Mouse (Mus musculus): ENCODE results near the gene Tmem220.

Tmem220 gene

GRCm38 (mm10) chr11:67062726-67063125 lies 37.8 kb downstream of the Tmem220 start:
- no peak for DNase-seq

DNA sequence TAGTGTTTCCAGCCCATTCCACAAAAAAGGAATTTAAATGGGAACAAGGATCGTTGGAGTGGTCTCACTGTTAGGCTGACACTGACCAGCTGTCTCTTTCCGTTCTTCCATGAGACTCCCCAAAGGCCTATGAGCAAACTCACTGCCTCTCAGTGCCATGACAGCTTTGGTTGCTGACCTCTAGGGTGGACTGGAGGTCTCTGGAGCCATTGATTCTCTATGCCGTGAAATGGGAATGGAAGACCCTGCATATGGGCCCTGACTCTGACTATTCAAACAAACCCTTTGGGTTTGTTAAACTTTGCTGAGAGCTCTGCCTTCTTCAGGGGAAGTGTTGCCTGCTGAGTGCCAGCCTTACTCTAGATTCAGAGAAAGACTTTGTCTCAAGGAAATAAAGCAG lies 42.8 kb downstream of the Tmem220 start:
- DNase-seq, result no peak

- no peak for DNase-seq
Measured at GRCm38 (mm10) chr11:67072615-67073130, 47.7 kb downstream of the Tmem220 start.

DNA sequence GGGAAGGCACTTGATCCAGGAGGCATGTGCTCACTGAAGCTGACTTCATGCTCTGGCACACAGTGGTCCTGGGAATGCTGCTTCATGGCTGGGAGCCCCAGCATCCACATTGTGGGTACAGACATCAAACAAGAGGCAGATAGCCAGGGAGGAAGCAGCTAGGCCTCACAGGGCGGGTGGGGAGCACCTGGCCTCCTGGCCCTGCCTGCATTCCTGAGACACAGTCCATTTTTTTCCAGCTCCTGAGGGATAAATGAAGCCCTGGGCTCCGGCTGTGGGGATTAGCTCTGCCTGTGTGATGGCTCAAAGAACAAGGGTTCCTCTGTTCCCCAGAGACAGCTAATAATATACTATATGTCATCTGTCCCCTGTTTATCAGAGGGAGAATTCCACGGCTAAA lies 50.1 kb downstream of the Tmem220 start:
- DNase-seq, result no peak

GRCm38 (mm10) chr11:67076781-67077180 lies 51.8 kb downstream of the Tmem220 start:
- DNase-seq, result no peak

GRCm38 (mm10) chr11:67077435-67077834 lies 52.5 kb downstream of the Tmem220 start:
- DNase-seq, result no peak

GRCm38 (mm10) chr11:67078000-67078399 lies 53.0 kb downstream of the Tmem220 start, which contains the start of gene Myh3:
Myh3 (plus strand) TSS chr11:67078300.
- no peak for DNase-seq

- no peak for DNase-seq
Measured at GRCm38 (mm10) chr11:67078888-67079287, 53.9 kb downstream of the Tmem220 start.

GRCm38 (mm10) chr11:67079740-67080139 lies 54.8 kb downstream of the Tmem220 start:
- no peak for DNase-seq

- peak; percentile 47 to 80 for DNase-seq
Measured at GRCm38 (mm10) chr11:67080168-67080567, 55.2 kb downstream of the Tmem220 start.

DNA sequence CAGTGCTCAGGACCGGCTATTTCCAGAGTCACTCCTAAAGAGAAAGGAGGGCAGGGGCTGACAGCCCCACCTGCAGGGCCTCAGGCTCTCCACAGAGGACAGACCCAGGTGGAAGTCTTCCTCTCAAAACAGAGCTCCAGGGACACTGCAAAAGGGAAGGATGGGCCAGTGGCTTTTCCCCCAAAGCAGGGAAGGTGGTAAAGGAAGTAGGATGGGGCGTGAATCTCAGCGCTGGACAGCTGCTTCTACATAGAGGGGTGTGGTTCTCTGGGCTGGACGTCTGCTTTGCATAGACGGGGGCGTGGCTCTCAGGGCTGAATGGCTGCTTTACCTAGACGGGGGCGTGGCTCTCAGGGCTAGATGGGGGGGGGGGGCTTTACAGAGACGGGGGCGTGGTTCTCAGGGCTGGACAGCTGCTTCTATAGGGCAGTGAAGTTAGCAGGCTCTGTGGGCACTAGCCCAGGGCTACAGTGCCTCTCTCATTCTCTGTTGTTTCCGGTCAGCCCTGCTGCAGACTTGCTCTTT lies 56.2 kb downstream of the Tmem220 start:
- peak; percentile 64 to 69 for DNase-seq

DNA sequence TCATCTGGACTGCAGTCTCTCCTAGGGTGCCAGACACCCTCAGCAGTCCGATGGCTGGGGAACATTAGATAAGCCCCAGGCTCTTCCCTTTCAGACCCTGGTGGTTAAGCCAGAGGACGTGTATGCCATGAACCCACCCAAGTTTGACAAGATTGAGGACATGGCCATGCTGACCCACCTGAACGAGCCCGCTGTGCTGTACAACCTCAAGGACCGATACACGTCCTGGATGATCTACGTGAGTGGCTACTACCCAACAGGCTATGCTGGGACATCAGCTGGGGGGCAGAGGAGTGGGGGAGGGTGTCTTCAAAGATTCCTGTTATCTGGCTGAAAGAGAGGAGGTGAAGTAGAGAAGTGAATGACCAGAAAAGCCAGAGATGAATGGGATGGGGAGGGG lies 57.2 kb downstream of the Tmem220 start:
- DNase-seq, result no peak

DNA sequence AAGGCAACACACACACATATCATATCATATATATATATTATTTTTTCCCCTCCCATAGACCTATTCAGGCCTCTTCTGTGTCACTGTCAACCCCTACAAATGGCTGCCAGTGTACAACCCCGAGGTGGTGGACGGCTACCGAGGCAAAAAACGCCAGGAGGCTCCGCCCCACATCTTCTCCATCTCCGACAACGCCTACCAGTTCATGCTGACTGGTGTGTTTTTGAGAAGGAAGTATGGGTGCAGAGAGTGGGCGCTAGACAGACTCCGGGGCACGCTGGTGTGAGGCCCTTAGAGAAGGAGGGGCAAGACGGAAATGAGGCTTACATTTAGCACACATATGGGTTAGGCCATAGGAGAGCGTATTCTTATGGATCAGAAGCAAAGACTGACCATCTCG lies 57.8 kb downstream of the Tmem220 start:
- no peak for DNase-seq

GRCm38 (mm10) chr11:67083239-67083638 lies 58.3 kb downstream of the Tmem220 start:
- no peak for DNase-seq

GRCm38 (mm10) chr11:67083712-67084340 lies 58.9 kb downstream of the Tmem220 start:
- no peak for DNase-seq
